Mouse (Mus musculus) heart, embryonic 14.5 days (tissue): ENCODE results near the gene Mapk11. TPM values are rescaled to one million over a fixed set of nuclear protein-coding genes. Genes with fewer than 3 reads are reported as not detected.

Source experiments
- ATAC-seq: fragments of 200-750 bp; cut with Nextera tagmentation; 2 replicates; pipeline ENCODE4 v1.8.0; 2017; ENCODE audit warnings: low read depth, moderate TSS enrichment; ENCODE audit not compliant: insufficient number of reproducible peaks, insufficient read depth, low FRiP score
- H3K27ac ChIP-seq, 2 experiments: fragments of 200-500 bp in 1 of 2; fragments of 300-500 bp in 1 of 2; sonication (generic) in 1 of 2; replicated peaks in 1 of 2; 2 replicates each; pipeline ENCODE4 v1.5.1; 2012 to 2014; ENCODE audit warnings: low read depth in 2 of 2, low read length in 2 of 2, control low read depth in 1 of 2, mild to moderate bottlenecking in 1 of 2, mixed read lengths in 1 of 2; ENCODE audit not compliant: control insufficient read depth in 1 of 2, insufficient read depth in 1 of 2
- H3K27me3 ChIP-seq: fragments of 300-500 bp; sonication (generic); 2 replicates; pipeline ENCODE4 v1.6.1; 2014; ENCODE audit warnings: mild to moderate bottlenecking, low read length, control low read depth; ENCODE audit not compliant: control insufficient read depth, insufficient read depth
- H3K36me3 ChIP-seq: fragments of 300-500 bp; sonication (generic); 2 replicates; pipeline ENCODE4 v1.6.1; 2014; ENCODE audit warnings: mild to moderate bottlenecking, control low read depth, low read length, mixed read lengths; ENCODE audit not compliant: control insufficient read depth, insufficient read depth
- H3K4me1 ChIP-seq, 2 experiments: fragments of 200-500 bp in 1 of 2; fragments of 300-500 bp in 1 of 2; sonication (generic) in 1 of 2; 2 replicates each; pipeline ENCODE4 v1.6.1; 2012 to 2014; ENCODE audit warnings: low read length in 2 of 2, control low read depth in 1 of 2, mixed read lengths in 1 of 2; ENCODE audit not compliant: control insufficient read depth in 2 of 2, insufficient read depth in 2 of 2
- H3K4me2 ChIP-seq: fragments of 300-500 bp; sonication (generic); 2 replicates; pipeline ENCODE4 v1.6.1; 2014; ENCODE audit warnings: mild to moderate bottlenecking, low read length
- H3K4me3 ChIP-seq, 2 experiments: fragments of 200-500 bp in 1 of 2; fragments of 300-500 bp in 1 of 2; sonication (generic) in 1 of 2; 2 replicates each; pipeline ENCODE4 v1.5.1; 2012 to 2014; ENCODE audit warnings: low read length in 2 of 2, mild to moderate bottlenecking in 2 of 2, control low read depth in 1 of 2, low read depth in 1 of 2, moderate library complexity in 1 of 2; ENCODE audit not compliant: control insufficient read depth in 1 of 2, insufficient read depth in 1 of 2
- H3K9ac ChIP-seq: fragments of 300-500 bp; sonication (generic); 2 replicates; pipeline ENCODE4 v1.6.1; 2014; ENCODE audit warnings: mild to moderate bottlenecking, low read length
- H3K9me3 ChIP-seq: fragments of 300-500 bp; sonication (generic); 2 replicates; pipeline ENCODE4 v1.6.1; 2016; ENCODE audit warnings: low read length, control low read depth; ENCODE audit not compliant: control insufficient read depth
- WGBS: fragments of 180-500 bp; shearing (Covaris S2); extraction: QIAGEN DNeasy Blood & Tissue Kit; methylation state at CpG from one replicate; pipeline ENCODE4 v1.1.7; 2014; 5-methylcytosine and 5-hydroxymethylcytosine counted together
- polyA plus RNA-seq: library from polyadenylated mRNA; unstranded; fragments of >200 nt; fragmentation: Nextera tagmentation; extraction: Ambion mirVana; gene quantifications from 2 replicates; pipeline ENCODE4 v1.2.1, GENCODE M21; 2014

The Mapk11 gene
- polyA plus RNA-seq, 1 experiment from 2014 or later, result 3.2 TPM

DNA sequence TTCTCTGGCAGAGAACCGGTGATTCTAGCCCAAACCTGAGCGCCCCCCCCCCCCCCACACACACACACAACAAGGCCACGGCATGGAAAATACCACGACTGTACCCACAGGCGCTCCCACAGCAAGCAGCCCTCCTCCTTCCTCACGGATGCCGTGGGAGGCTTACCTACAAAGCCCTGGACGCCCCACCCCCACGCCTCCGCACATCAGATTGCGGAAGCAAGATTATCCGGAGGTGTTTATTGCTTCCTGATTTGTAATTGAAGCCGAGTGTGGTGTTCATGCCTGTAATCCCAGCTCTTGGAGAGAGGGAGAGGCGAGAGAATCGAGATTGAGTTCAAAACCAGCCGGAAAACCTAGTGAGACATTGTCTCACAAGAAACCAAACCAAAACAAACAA, 2.4 kb downstream of the Mapk11 start:
- Histone ChIP-seq H3K4me3 (peak overlapping the region in 1 of 2 experiments; percentile 25; a peak in 2 of 4 replicates), H3K27ac (no peak overlapping the region), H3K9me3 (no peaks in the 10 kb centered on the region), H3K27me3 (peaks cover 57% of the 10 kb centered on the region), H3K36me3 (no peaks in the 10 kb centered on the region), H3K4me1 (peaks cover 9 to 19% of the 10 kb centered on the region in 2 experiments), H3K4me2 (peak overlapping the region; percentile 52), H3K9ac (no peak overlapping the region)
- 10% methylated on average over 16 of the region's 16 CpGs for WGBS
- no peak for ATAC-seq

DNA sequence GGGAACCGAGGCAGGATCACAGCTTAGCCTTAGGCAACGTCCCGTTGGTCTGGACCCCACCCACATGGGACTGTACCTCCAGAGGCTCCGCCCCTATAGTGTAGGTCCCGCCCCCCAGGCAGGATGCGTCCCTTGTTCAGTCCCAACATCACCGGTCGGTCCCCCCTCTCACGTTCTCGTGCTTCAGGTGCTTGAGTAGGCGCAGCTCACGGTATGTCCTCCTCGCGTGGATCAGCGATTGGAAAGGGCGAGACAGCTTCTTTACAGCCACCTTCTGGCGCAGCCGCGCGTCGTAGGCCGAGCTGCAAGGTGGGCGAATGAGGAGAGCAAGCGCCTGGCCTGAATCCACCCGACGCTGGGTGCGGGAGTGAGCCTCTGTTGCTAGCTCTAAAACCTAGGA, 2.9 kb downstream of the Mapk11 start:
- H3K4me3 ChIP-seq, result peak overlapping the region; percentile 12 to 25
- 3% methylated on average over 27 of the region's 27 CpGs for WGBS
- no peaks in the 10 kb centered on the region for H3K9me3 ChIP-seq
- H3K27me3 ChIP-seq, result peaks cover 59% of the 10 kb centered on the region
- peak overlapping the region; percentile 16; the same call in 1 of the 2 replicates for H3K9ac ChIP-seq
- no peaks in the 10 kb centered on the region for H3K36me3 ChIP-seq
- H3K4me1 ChIP-seq, result peaks cover 9 to 19% of the 10 kb centered on the region in 2 experiments
- no peak overlapping the region for H3K27ac ChIP-seq
- ATAC-seq, result 0 out of 2 replicates have a peak, but pooled peaks have one; percentile 4
- peak overlapping the region; percentile 52 for H3K4me2 ChIP-seq

DNA sequence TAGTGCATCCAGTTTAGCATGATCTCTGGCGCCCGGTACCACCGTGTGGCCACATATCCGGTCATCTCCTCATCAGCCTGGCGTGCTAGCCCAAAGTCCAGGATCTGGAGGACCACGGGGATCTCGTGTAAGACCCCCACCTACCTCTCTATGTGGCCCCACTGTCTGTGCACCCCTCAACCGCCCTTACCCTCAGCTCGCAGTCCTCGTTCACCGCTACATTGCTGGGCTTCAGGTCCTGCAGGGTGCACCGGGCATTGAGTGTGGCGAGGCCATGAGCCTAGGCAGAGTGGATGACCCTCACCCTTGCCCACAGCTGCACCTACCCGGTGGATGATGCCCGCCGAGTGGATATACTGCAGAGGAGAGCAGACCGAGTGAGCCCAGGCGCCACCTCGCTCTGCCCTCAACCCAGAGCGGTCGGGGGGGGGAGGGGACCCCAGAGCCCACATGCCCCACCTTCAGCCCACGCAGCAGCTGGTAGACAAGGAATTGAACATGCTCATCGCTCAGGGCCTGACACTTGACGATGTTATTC, 3.5 kb downstream of the Mapk11 start:
- H3K9me3 ChIP-seq, result no peaks in the 10 kb centered on the region
- H3K27me3 ChIP-seq, result peaks cover 66% of the 10 kb centered on the region
- no peak for ATAC-seq
- H3K36me3 ChIP-seq, result no peaks in the 10 kb centered on the region
- H3K4me3 ChIP-seq, result peak overlapping the region in 1 of 2 experiments; percentile 25; a peak in 1 of 4 replicates
- H3K4me1 ChIP-seq, result peaks cover 11 to 21% of the 10 kb centered on the region in 2 experiments
- H3K9ac ChIP-seq, result no peak overlapping the region
- H3K27ac ChIP-seq, result no peak overlapping the region
- 71% methylated on average over 23 of the region's 24 CpGs for WGBS
- no peak overlapping the region for H3K4me2 ChIP-seq

DNA sequence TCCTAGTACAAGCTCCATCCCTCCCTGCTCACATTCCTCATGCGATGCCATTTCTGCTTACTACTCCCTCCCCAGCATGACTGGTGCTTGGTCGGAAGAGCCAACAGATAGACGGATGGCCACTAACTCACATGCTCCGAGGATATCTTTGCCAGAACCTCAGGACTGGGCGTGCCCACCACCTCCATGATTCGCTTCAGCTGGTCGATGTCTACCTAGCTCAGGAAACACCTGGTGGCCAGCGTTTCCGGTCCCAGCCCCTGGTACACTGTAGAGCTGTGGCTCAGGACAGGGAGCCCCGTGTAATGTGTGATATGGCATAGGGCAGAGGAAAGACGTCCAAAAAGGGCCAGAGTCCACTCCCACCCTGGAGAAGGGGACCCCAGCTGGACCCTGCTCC, 4.5 kb downstream of the Mapk11 start:
- no peak for ATAC-seq
- H3K4me2 ChIP-seq, result no peak overlapping the region
- no peaks in the 10 kb centered on the region for H3K36me3 ChIP-seq
- no peaks in the 10 kb centered on the region for H3K9me3 ChIP-seq
- peaks cover 64% of the 10 kb centered on the region for H3K27me3 ChIP-seq
- 88% methylated on average over 11 of the region's 11 CpGs for WGBS
- no peak overlapping the region for H3K27ac ChIP-seq
- H3K4me3 ChIP-seq, result no peak overlapping the region
- no peak overlapping the region for H3K9ac ChIP-seq
- H3K4me1 ChIP-seq, result peaks cover 14 to 25% of the 10 kb centered on the region in 2 experiments

DNA sequence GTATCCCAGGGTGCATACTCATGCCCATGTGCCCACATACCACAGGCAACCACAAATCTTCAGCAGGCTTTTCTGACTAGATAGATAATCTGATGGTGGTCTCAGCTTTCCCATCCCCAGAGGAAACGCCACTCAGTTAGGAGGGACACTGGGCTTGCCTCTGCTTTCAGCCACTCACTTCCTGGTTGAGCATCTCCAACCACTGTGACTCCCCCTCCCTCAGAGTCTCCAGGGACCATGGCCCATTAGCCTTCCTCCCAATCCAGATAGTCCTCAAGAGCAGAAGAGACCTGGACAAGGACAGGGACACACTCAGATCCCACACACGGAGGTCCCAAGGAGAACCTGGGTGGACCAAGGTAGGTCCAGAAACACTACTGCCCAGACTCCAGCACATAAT, 6.3 kb downstream of the Mapk11 start:
- Histone ChIP-seq H3K4me3 (no peak overlapping the region), H3K36me3 (no peaks in the 10 kb centered on the region), H3K4me1 (peaks cover 19 to 23% of the 10 kb centered on the region in 2 experiments), H3K27ac (no peak overlapping the region), H3K9ac (no peak overlapping the region), H3K9me3 (no peaks in the 10 kb centered on the region), H3K27me3 (peaks cover 56% of the 10 kb centered on the region), H3K4me2 (no peak overlapping the region)
- no peak for ATAC-seq
- 66% methylated on average over 2 of the region's 2 CpGs for WGBS

GRCm38 (mm10) chr15:89141905-89142304, 7.5 kb downstream of the Mapk11 start:
- Histone ChIP-seq H3K27me3 (peaks cover 44% of the 10 kb centered on the region), H3K27ac (no peak overlapping the region), H3K36me3 (no peaks in the 10 kb centered on the region), H3K4me3 (no peak overlapping the region), H3K9me3 (no peaks in the 10 kb centered on the region), H3K4me1 (peaks cover 26 to 33% of the 10 kb centered on the region in 2 experiments), H3K4me2 (no peak overlapping the region), H3K9ac (no peak overlapping the region)
- no peak for ATAC-seq
- WGBS, result 43% methylated on average over 4 of the region's 4 CpGs

DNA sequence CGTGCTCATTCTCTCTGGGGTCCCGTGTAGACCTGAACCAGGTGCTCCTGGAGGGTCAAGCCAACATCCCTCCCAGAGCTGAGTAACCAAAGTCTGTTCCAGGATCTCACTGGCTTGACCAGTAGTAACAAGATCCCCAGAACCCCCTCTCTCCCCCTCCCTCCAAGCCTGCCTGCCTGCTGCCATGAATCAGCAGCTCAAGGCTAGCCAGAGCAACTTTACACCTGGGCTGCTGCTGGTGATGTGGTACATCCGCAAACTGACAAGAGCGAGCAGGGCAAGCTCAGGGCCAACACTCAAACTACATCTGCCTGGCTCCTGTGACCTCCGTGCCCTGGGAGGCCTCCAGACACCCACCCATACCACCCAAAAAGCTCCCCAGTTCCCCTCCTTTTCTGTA, 8.0 kb downstream of the Mapk11 start:
- peaks cover 39% of the 10 kb centered on the region for H3K27me3 ChIP-seq
- H3K4me2 ChIP-seq, result no peak overlapping the region
- no peak overlapping the region for H3K4me3 ChIP-seq
- no peak overlapping the region for H3K27ac ChIP-seq
- H3K4me1 ChIP-seq, result peaks cover 24 to 28% of the 10 kb centered on the region in 2 experiments
- WGBS, result 25% methylated on average over 5 of the region's 5 CpGs
- H3K9ac ChIP-seq, result no peak overlapping the region
- no peaks in the 10 kb centered on the region for H3K9me3 ChIP-seq
- ATAC-seq, result no peak
- H3K36me3 ChIP-seq, result no peaks in the 10 kb centered on the region
